Mouse (Mus musculus) ES-E14 (cell line): Measurements from ENCODE around the gene Cdc14b.
"Not testable (repeated sequence)": the region's sequence is repeated elsewhere in the genome, so short reads cannot be mapped to it uniquely, and the experiment has no call there.

Experiments
- CHD2 ChIP-seq: IDR thresholded peaks from 2 replicates; pipeline ENCODE4 v1.6.1; 2014; ENCODE audit warnings: mild to moderate bottlenecking, low read depth, low read length, inconsistent platforms
- HCFC1 ChIP-seq: IDR thresholded peaks from 2 replicates; pipeline ENCODE4 v1.6.1; 2012; ENCODE audit warnings: low read length, inconsistent platforms, borderline replicate concordance; ENCODE audit not compliant: insufficient read depth
- MAFK ChIP-seq: IDR thresholded peaks from 2 replicates; pipeline ENCODE4 v1.6.1; 2014; ENCODE audit warnings: mild to moderate bottlenecking, low read depth, low read length, inconsistent platforms; ENCODE audit not compliant: insufficient read depth
- ZC3H11A ChIP-seq: IDR thresholded peaks from 2 replicates; pipeline ENCODE4 v1.6.1; 2012; ENCODE audit warnings: low read depth, mild to moderate bottlenecking, inconsistent platforms, low read length, borderline replicate concordance
- ZNF384 ChIP-seq: IDR thresholded peaks from 2 replicates; pipeline ENCODE4 v1.6.1; 2012; ENCODE audit warnings: low read depth, low read length, inconsistent platforms

DNA sequence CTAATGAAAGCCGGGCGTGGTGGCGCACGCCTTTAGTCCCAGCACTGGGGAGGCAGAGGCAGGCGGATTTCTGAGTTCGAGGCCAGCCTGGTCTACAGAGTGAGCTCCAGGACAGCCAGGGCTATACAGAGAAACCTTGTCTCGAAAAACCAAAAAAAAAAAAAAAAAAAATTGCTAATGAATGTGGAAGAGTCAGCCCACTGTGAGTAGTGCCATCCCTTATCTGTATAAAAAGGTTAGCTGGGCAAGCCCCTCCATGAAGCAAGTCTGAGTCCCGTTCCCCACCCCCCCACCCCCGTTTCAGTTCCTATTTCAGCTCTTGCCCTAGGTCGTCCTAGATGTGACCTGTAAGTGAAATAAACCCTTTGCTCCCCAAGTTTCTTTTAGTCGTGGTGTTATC lies 20.9 kb downstream of the Cdc14b start:
- not testable (repeated sequence) for TF ChIP-seq ZNF384, MAFK, HCFC1, ZC3H11A, CHD2
